Mouse (Mus musculus) left cerebral cortex, adult 8-10 months (tissue): Measurements from ENCODE around the gene Tlnrd1. TPM values are rescaled to one million over a fixed set of nuclear protein-coding genes. Genes with fewer than 3 reads are reported as not detected.
A peak's percentile ranks its signal among the peaks of the same experiment; 100 is the strongest.
"Not testable (repeated sequence)": the region's sequence is repeated elsewhere in the genome, so short reads cannot be mapped to it uniquely, and the experiment has no call there.

Source experiments
- DNase-seq, 2 experiments: peaks; one replicate each; pipeline ENCODE4 v3.0.0; 2022; ENCODE audit warnings: low spot score in 2 of 2
- total RNA-seq, 4 experiments: library from RNA; stranded (reverse); gene quantifications; 2 replicates each; pipeline ENCODE4 v1.2.4; 2022

The Tlnrd1 gene
- 10 to 100 TPM; 22.3 to 26.4 (median 24.2) TPM for total RNA-seq

DNA sequence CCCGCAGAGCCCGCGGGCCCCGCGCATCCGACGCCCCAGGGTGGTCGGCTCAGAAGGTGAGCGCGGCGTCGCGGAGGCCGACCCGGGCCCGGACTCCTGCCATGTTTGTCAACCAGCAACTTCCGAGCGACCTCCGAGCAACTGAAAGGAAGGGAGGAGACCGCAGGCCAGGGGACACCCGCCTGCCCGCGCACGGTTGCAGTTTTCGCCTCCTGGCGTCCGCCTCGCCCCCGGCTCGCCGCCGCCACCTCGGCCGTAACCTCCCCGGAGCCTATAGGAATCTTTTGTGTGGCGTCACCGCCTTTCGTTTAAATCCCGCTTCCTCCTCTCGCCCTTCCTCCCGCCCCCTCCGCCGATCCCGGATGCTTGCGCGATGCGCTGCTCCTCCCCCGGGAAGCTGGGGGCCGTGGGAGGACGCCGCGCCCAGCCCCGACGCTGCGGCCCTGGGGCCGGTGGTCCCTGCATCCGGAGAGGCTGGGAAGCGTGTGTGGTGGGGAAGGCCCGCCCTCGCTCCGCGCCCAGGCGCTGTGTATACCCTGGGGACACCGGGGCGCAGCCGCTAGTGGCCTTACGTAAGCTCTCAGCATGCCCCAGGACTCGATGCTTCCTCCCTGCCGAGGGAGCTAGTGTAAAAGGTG lies at the start of gene Tlnrd1, which contains the start of gene Mesd:
TSS of gene Tlnrd1 (minus strand) at position 285 of the 638 bp plus-strand sequence.
TSS of gene Mesd (plus strand) at position 446 of the 638 bp plus-strand sequence.
- peak; percentile 87 to 91 for DNase-seq

- no peak for DNase-seq
Observed at GRCm38 (mm10) chr7:83921637-83922036, 37.5 kb upstream of the Tlnrd1 start.

GRCm38 (mm10) chr7:83920241-83920640 lies 36.1 kb upstream of the Tlnrd1 start:
- DNase-seq = no peak

DNA sequence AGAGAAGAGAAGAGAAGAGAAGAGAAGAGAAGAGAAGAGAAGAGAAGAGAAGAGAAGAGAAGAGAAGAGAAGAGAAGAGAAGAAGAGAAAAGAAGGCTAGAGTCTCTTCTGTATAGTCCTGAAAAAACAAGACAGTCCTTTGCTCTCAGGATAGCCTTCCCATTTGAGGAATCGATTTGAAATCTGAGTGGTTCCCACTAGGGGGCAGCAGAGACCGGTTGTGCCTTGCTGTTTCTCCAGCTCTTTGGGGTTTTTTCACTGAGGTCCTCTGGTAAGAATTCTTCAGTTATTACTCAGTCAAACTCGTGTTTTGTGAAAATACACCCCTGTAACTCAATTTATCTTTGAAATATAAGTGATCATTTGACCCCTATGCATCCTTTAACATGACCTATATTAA lies 30.5 kb upstream of the Tlnrd1 start:
- DNase-seq = peak; percentile 22 to 77

GRCm38 (mm10) chr7:83913995-83914394 lies 29.9 kb upstream of the Tlnrd1 start:
- no peak for DNase-seq

GRCm38 (mm10) chr7:83913405-83913932 lies 29.4 kb upstream of the Tlnrd1 start:
- DNase-seq = no peak

GRCm38 (mm10) chr7:83911909-83912308 lies 27.8 kb upstream of the Tlnrd1 start:
- no peak for DNase-seq

DNA sequence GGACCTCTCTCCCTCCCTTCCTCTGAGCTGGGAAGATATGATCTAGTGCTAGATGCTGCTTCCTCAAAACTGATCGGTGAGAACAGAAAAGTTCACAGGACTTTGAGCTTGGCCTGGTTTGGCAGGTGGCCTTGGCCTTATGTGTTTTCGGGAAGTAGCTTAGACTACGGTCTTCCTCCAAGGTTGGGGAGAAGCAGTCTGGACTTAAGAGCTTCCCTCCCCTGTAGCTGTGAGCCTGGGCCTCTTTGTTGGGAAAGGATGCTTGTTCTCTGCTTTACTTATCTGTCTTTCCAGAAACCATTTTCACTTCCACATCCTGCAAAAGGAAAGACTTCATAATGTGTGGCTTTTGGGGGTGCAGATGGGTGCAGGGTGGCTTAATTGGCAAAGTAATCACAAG lies 20.7 kb upstream of the Tlnrd1 start:
- no peak for DNase-seq

- DNase-seq = no peak
Observed at GRCm38 (mm10) chr7:83902296-83903145, 18.4 kb upstream of the Tlnrd1 start.

GRCm38 (mm10) chr7:83901425-83901824 lies 17.3 kb upstream of the Tlnrd1 start:
- no peak for DNase-seq

DNA sequence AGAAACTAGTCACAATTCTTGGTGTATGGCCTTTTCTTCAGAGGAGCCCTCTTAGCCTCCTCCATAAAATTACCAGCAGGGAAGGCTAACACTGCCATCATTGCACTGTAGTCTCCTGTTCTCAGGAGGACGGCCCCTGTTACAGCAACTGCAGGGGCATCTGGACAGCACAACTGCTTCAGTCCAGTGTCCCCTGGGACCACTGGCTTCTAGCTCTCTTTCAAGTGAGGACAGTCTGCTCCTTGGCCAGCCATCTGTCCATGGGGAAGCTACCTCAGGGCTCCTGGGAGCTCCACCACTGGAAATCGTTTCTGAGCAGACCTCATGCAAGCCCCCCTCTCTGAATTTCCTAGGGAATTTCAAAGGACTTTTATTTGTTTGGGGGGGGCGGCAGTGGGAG lies 16.4 kb upstream of the Tlnrd1 start:
- DNase-seq = no peak

- DNase-seq = no peak
Observed at GRCm38 (mm10) chr7:83898267-83898666, 14.2 kb upstream of the Tlnrd1 start.

DNA sequence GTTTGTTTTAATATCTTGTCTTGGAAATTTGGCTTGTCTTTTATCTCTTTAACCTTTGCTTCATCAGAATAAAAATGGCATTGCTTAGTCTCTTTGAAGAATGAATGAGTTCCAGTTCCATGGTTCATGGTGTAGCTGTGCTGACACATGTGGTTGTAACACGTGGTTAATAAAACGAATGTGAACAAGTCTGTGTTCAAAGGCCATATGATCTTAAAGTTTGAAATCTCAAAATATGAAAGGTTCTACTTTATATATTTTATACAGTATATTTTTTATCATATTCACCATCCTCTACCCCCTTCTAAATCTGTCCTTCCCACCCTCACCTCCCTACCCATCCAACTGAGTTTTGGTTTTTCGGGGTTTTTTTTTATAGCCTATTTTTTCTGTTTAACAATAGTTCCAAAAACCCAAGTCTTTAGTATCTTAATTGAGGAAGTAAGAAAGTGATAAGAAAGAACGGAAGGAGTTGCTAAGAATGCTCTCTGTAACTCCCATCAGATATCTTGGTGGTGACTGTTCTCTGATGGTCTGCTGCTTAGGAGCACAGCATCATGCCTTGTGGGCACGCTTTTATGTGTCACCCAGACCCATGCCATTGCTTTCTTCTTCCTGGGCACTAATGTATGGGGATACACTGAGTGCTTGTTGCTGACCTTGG lies 12.1 kb upstream of the Tlnrd1 start:
- DNase-seq = no peak

DNA sequence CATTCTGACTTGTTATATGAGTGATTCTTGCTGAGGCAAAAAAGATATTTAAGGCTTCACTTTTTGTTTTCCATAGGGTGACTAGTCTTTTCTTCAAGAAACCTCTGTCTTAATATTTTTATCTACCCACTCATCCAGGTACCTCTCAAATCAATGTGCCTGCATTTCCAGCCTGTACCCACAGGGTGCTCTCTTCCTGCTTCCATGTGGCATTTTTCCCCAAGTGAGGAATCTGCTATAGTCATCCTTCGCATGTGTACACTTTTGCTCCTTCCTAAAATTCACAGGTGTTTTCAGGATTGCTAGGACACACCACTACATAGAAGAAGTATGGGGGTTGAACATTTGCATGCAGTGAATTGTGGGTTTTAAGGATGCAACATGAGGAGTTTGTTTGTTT lies 10.2 kb upstream of the Tlnrd1 start:
- no peak for DNase-seq

GRCm38 (mm10) chr7:83892333-83892669 lies 8.2 kb upstream of the Tlnrd1 start:
- no peak for DNase-seq

DNA sequence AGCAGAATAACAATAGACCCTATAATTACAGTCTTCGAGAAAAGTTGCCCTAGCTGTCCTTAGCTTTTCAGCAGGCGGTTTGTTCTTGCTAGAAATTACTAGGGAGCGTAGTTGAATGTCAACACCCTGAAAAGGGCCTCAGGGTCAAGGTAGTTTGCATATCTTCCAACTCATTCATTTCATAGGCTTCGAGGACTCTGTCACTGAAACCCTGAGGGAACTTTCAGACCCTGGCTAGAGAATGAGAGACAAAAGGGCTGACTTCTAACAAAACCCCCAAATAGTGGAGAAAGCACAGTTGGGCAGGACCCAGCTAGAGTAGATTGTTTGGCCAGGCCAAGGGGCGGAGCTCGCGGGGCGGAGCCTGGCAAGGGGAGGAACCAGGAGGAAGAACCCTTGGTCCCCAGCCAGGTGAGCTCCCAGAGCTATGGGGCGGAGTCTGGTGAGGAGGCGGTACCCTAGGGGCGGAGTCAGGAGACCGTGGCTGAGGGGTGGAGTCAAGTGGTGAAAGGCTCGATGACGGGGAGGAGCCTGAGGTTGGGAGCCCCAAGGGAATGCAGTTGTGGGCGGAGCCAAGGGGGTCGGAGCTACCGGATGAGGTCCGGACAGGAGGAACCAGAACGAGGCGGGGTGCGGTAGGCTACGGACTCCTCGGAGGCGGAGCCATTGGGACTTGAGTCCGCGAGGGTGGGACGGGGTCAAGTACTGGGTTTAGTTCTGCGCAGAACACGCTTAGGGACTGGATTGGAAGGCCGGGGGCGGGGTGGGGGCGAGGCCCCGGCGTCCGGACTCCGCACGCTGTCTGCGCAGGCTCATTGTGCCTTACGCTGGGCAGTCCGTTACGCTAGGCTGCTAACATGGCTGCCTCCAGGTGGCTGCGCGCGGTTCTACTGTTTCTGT lies 7.6 kb upstream of the Tlnrd1 start:
- peak; percentile 94 to 98 for DNase-seq

DNA sequence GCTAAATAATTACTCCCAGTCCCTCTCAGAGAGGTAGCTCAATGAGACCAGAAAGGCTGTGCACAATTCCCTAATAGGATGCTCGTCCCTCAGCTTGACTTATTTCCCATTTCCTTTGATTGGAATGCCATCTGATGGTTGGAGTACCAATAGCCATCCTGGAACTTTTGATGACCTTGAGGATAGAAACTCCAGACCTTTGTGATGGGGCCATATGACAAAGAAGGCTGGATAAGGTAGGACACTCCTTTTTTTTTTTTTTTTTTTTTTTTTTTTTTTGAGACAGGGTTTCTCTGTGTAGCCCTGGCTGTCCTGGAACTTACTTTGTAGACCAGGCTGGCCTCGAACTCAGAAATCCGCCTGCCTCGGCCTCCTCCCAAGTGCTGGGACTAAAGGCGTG lies 5.8 kb upstream of the Tlnrd1 start:
- not testable (repeated sequence) for DNase-seq

DNA sequence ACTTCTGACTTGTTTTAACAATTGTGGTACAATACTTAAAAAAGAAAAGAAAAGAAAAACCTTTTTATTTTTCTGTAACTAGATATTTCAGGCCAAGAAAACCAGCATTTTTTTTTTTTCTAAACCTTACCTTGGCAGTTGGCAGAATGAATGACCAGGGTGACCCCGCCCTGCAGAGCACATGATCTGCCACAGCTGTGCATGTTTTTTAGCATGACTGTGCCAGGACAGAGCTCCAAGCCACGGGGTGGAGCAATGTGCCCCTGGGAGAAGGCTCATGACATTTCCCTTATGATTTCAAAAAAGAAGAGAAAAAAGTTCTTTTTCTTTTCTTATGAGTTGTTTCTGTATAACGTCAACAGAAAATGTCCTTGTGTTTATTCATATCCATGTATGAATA lies 5.3 kb upstream of the Tlnrd1 start:
- no peak for DNase-seq

DNA sequence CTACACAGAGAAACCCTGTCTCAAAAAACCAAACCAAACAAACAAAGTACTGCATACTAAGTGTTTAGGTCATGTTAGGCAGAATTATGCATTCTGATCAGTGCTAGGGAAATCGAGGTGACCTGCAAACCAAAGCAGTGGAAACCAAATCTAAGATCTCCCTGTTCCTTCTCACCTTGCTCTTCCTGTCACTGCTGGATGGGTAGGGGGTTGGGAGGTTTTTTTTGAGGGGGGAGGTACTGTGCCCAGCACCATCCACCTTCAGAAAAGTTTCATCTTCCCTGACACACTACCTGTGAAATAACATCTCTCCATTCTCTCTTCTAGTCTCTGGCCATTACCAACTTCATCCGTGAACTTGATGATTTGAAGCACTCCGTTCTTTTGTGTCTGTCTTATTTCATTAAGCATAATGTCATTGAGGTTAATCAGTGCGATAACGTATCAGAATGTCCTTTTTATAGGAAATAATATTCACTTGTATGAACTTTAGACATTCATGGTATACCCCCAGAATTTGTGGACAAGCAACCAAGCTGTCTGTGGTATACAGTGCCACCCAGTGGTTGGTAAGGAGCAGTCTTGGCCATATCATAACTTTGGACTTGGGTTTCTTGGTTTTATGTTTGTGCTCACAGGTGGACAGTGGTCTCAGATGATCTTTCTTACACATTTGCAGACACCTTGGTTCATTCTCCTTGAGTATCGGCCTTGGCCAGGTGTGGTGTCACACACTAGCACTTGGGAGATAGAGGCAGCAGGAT lies 2.4 kb upstream of the Tlnrd1 start:
- DNase-seq = no peak

- DNase-seq = no peak
Observed at GRCm38 (mm10) chr7:83885835-83886234, 1.7 kb upstream of the Tlnrd1 start.
